Mouse (Mus musculus) retina, postnatal 1 day (tissue): ENCODE data around the gene Pacs2.

Experiments
- DNase-seq: peaks from one replicate; pipeline ENCODE4 v3.0.0-alpha.2; 2012

Gene Pacs2

GRCm38 (mm10) chr12:113097040-113097439, 82.7 kb downstream of the Pacs2 start:
- DNase-seq = no peak

GRCm38 (mm10) chr12:113097749-113098281, 83.5 kb downstream of the Pacs2 start, which contains the start of gene Mta1:
TSS of gene Mta1 (plus strand) at chr12:113098278.
- DNase-seq = peak; percentile 72

GRCm38 (mm10) chr12:113098530-113099151, 84.3 kb downstream of the Pacs2 start:
- DNase-seq = peak; percentile 46

GRCm38 (mm10) chr12:113099470-113100237, 85.3 kb downstream of the Pacs2 start:
- DNase-seq = no peak

- no peak for DNase-seq
Measured at GRCm38 (mm10) chr12:113100448-113101076, 86.3 kb downstream of the Pacs2 start.

- DNase-seq = no peak
Measured at GRCm38 (mm10) chr12:113101251-113101960, 87.1 kb downstream of the Pacs2 start.

GRCm38 (mm10) chr12:113102461-113102860, 88.2 kb downstream of the Pacs2 start:
- DNase-seq = peak; percentile 77

- DNase-seq = peak; percentile 41
Measured at GRCm38 (mm10) chr12:113103846-113104451, 89.6 kb downstream of the Pacs2 start.

- DNase-seq = no peak
Measured at GRCm38 (mm10) chr12:113106386-113106785, 92.1 kb downstream of the Pacs2 start.

- DNase-seq = no peak
Measured at GRCm38 (mm10) chr12:113107431-113108124, 93.3 kb downstream of the Pacs2 start.

GRCm38 (mm10) chr12:113108528-113109283, 94.4 kb downstream of the Pacs2 start:
- DNase-seq = no peak

- no peak for DNase-seq
Measured at GRCm38 (mm10) chr12:113109801-113110200, 95.5 kb downstream of the Pacs2 start.

GRCm38 (mm10) chr12:113114141-113114540, 99.8 kb downstream of the Pacs2 start:
- no peak for DNase-seq

GRCm38 (mm10) chr12:113114856-113115538, 100.7 kb downstream of the Pacs2 start:
- DNase-seq = no peak

- DNase-seq = peak; percentile 88
Measured at GRCm38 (mm10) chr12:113119516-113120410, 105.5 kb downstream of the Pacs2 start.
